Mouse (Mus musculus): Measurements from ENCODE around the gene Arid3c. TPM values are rescaled to one million over a fixed set of nuclear protein-coding genes. Genes with fewer than 3 reads are reported as not detected.
A peak's percentile ranks its signal among the peaks of the same experiment; 100 is the strongest.

The Arid3c gene
- polyA plus RNA-seq, 1 experiment, result 0.57 TPM

DNA sequence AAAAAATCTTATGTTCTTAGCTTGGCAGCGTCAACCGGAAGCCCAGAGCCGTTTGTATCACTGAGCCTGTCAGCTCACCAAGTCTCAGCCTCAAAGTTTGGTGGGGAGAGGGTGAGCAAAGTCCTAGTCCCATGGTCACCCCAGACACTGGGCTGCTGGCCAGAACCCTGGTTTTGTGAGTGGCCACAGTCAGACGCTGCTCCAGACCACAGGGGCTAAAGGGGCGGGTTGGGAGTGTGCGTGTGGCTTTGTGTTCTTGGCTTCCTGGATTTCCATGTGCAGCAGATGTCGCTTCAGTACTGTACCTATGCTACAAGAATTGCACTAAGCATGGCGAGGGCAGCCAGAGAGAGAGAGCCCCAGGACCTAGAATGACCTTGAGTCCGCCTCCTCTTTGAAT is 28.3 kb upstream of the Arid3c start:
- no peak for TF ChIP-seq CTCF (IDR thresholded peaks at IDR 0.05; ENCODE audit: borderline replicate concordance, extremely low read depth, insufficient read depth, insufficient read length)
- DNase-seq (ENCODE audit: low read depth), result no peak

DNA sequence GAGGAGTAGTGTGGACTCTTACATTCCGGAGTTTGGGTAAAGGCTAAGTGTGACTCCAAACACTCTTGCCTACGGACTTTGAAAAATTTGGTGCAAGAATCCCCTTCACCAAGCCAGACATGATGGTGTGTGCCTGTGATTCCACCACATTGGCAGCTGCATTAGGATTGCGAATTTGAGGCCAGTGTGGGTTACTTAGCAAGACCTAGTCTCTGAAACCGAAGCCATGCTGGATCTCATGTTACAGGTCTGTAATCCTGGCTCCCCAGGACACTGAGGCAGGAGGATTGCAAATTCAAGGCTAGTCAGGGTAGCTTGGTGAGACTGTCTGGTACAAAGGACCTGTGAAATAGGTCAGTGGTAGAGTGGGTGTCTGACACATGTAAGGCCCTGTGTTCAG is 27.8 kb upstream of the Arid3c start:
- DNase-seq (ENCODE audit: low read depth), result no peak
- TF ChIP-seq POLR2A (IDR thresholded peaks at IDR 0.05; ENCODE audit: borderline replicate concordance, extremely low read depth, insufficient read depth, insufficient read length, poor library complexity, severe bottlenecking), result no peak
- TF ChIP-seq CTCF (IDR thresholded peaks at IDR 0.05; ENCODE audit: borderline replicate concordance, extremely low read depth, insufficient read depth, insufficient read length), result no peak

DNA sequence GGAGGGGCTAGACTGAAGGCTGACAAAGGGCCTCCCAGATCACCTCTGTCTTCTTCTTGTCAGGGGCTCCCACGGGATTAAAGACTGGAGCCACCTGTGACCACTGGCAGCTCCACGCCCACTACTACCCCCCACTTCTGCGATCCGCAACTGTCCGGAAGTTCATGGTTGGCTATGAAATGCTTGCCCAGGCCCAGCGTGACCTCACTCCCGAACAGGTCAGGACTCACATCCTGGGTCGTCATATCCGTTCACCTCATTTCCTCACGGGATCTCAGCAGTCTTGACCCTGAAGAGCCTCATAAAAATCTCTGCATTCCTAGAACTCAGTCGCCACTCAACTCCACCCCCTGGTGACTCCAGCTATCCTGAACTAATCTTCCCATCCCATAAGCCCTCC is 27.1 kb upstream of the Arid3c start:
- DNase-seq (ENCODE audit: low read depth), result no peak
- TF ChIP-seq CTCF (IDR thresholded peaks at IDR 0.05; ENCODE audit: borderline replicate concordance, extremely low read depth, insufficient read depth, insufficient read length) (no peak), POLR2A (IDR thresholded peaks at IDR 0.05; ENCODE audit: borderline replicate concordance, extremely low read depth, insufficient read depth, insufficient read length, poor library complexity, severe bottlenecking) (no peak)

- no peak for DNase-seq (ENCODE audit: low read depth)
- TF ChIP-seq POLR2A (IDR thresholded peaks at IDR 0.05; ENCODE audit: borderline replicate concordance, extremely low read depth, insufficient read depth, insufficient read length, poor library complexity, severe bottlenecking) (no peak), CTCF (IDR thresholded peaks at IDR 0.05; ENCODE audit: borderline replicate concordance, extremely low read depth, insufficient read depth, insufficient read length) (no peak)
These were observed 26.4 kb upstream of the Arid3c start for GRCm38 (mm10) chr4:41757321-41757720.

DNA sequence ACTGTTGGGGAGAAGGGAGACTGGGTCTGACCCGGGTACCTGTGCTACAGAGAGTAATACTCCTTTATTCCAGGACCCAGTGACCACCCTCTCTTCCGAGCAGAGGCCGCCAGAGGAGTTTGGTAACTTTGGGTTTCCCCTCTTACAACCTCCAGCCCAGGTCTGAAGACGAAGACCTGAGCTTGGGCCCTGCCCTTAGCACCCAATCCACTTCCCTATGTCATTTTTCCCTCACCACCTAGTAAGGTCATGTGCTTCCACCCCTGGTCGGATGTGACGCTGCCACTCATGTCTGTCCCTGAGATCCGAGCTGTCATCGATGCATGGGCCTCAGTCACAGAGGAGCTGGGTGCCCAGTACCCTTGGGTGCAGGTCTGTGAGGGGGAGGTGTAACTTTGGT is 25.5 kb upstream of the Arid3c start:
- DNase-seq (ENCODE audit: low read depth), result no peak
- TF ChIP-seq CTCF (IDR thresholded peaks at IDR 0.05; ENCODE audit: borderline replicate concordance, extremely low read depth, insufficient read depth, insufficient read length), result no peak
- TF ChIP-seq POLR2A (IDR thresholded peaks at IDR 0.05; ENCODE audit: borderline replicate concordance, extremely low read depth, insufficient read depth, insufficient read length, poor library complexity, severe bottlenecking), result no peak

DNA sequence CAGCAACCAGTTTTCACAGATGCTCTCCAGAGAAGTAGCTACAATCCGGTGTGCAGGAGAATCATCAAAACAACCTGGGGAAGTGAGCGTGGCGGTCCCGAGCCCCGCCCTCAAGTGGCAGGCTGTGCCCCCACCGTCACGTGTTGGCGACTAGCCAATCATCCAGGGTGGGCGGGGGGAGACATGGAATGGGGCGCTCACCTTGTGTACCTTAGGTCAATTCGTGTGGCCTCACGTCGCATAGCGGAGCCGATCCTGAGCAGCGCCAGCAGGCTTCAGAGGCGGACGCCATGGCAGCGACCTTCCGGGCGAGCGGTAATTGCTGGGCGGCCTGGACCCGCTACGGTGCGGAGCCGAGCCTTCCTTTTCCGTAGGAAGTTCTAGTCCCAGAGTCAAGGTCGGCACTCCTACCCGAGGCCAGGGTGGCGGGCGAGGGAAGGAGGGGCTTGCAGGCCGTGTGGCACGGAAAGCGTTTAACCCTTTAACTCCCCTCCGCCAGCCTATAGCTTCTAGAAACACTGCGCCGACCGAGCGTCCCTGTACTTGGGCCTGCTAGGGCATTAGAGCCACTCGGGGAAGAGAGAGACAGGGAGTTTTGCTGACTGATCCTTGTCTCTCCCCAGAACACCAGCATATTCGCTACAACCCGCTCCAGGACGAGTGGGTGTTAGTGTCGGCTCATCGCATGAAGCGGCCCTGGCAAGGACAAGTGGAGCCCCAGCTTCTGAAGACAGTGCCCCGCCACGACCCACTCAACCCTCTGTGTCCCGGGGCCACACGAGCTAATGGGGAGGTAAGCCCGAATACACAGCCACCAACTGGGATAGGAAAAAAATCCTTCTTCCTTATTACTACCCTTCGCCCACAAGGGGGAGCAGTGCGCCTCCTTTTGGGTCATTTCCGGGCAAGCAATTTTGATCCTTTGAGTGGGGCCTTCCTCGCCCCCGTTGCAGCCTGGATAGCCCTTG is 24.7 kb upstream of the Arid3c start, which contains the start of gene Sigmar1:
Gene Sigmar1 (minus strand): TSS at position 820 of the 968 bp plus-strand sequence.
- DNase-seq (ENCODE audit: low read depth), result peak; percentile 87
- no peak for TF ChIP-seq POLR2A (IDR thresholded peaks at IDR 0.05; ENCODE audit: borderline replicate concordance, extremely low read depth, insufficient read depth, insufficient read length, poor library complexity, severe bottlenecking)
- peak; percentile 88 for TF ChIP-seq CTCF (IDR thresholded peaks at IDR 0.05; ENCODE audit: borderline replicate concordance, extremely low read depth, insufficient read depth, insufficient read length)

DNA sequence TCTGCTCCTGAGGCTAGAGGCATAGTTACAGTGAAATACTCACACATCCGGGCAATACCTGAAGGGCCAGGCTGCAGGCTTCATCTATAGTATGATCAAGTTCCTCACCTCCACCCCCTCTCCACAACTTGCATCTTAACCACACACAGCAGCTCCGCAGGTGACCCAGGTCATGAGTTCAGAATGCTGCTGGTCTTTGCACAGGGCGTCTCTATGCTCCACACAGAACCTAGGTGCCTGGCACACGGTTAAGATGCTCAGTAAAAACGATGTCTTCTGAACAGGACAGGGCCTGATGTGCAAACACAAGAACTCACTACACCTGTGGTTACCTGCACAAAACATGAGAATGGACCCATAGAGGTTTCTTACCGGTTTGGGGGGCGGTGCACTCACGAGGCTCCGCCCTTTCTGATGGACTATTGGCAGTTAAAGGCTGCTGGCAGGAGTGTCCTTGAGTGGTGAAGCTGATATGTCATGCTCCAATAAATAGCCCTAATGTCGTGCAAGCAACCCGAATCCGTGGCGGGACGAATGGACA is 23.9 kb upstream of the Arid3c start, which contains the start of gene Galt:
Gene Galt (plus strand): TSS at position 432 of the 541 bp plus-strand sequence.
- DNase-seq (ENCODE audit: low read depth), result no peak
- TF ChIP-seq POLR2A (IDR thresholded peaks at IDR 0.05; ENCODE audit: borderline replicate concordance, extremely low read depth, insufficient read depth, insufficient read length, poor library complexity, severe bottlenecking) (no peak), CTCF (IDR thresholded peaks at IDR 0.05; ENCODE audit: borderline replicate concordance, extremely low read depth, insufficient read depth, insufficient read length) (no peak)

DNA sequence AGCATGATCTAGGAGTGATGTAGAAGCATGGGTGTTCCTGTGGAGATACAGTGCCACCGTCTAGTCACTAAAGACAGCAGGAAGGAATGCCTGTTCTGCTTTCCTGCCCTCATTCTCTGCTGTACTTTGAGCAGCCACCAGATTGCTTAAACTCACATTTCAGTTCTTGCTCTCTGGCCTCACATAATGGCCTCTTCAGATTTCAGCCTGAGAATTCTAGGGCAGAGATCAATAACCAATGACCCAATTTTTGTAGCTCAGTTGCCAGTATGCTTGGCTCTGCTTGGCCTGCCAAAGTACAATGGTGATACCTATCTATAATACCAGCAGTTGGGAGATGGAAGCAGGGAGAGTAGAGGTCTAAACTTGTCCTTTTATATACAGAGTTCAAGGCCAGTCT is 14.1 kb upstream of the Arid3c start:
- no peak for TF ChIP-seq CTCF (IDR thresholded peaks at IDR 0.05; ENCODE audit: borderline replicate concordance, extremely low read depth, insufficient read depth, insufficient read length)
- no peak for TF ChIP-seq POLR2A (IDR thresholded peaks at IDR 0.05; ENCODE audit: borderline replicate concordance, extremely low read depth, insufficient read depth, insufficient read length, poor library complexity, severe bottlenecking)
- DNase-seq (ENCODE audit: low read depth), result no peak

GRCm38 (mm10) chr4:41744131-41744530 is 13.2 kb upstream of the Arid3c start:
- DNase-seq (ENCODE audit: low read depth), result no peak
- TF ChIP-seq CTCF (IDR thresholded peaks at IDR 0.05; ENCODE audit: borderline replicate concordance, extremely low read depth, insufficient read depth, insufficient read length), result no peak

- TF ChIP-seq POLR2A (IDR thresholded peaks at IDR 0.05; ENCODE audit: borderline replicate concordance, extremely low read depth, insufficient read depth, insufficient read length, poor library complexity, severe bottlenecking) (peak; percentile 58; the same call in 1 of the 2 replicates), CTCF (IDR thresholded peaks at IDR 0.05; ENCODE audit: borderline replicate concordance, extremely low read depth, insufficient read depth, insufficient read length) (no peak)
- peak; percentile 99 for DNase-seq (ENCODE audit: low read depth)
These were observed 10.2 kb upstream of the Arid3c start for GRCm38 (mm10) chr4:41741158-41741560.

GRCm38 (mm10) chr4:41740380-41741157 is 9.6 kb upstream of the Arid3c start:
- DNase-seq (ENCODE audit: low read depth), result no peak
- no peak for TF ChIP-seq POLR2A (IDR thresholded peaks at IDR 0.05; ENCODE audit: borderline replicate concordance, extremely low read depth, insufficient read depth, insufficient read length, poor library complexity, severe bottlenecking)
- no peak for TF ChIP-seq CTCF (IDR thresholded peaks at IDR 0.05; ENCODE audit: borderline replicate concordance, extremely low read depth, insufficient read depth, insufficient read length)
